Mouse (Mus musculus): ENCODE results near the gene Stoml1.
A peak's percentile ranks its signal among the peaks of the same experiment; 100 is the strongest.

The Stoml1 gene

DNA sequence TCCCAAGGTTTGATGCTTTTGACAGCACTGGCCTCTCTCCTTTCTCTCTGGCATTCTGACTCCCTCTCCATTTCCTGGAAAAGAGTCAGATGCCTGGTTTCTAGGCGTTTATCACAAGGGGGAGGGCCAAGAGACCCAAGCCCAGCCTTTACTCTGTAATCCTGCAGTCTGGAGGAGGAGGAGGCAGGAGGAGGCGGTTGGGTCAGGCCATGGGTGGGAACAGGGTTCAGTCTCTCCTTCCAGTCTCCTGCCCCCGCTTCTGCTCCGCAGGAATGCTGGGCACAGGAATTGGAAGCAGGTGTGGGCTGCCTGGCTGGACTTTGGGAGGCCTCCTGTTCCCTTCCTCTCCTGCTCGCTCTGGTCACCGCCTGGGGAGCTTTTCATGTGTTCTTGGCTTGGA, 52.7 kb downstream of the Stoml1 start:
- DNase-seq: peak in 1 of 2 experiments; percentile 63

GRCm38 (mm10) chr9:58308395-58308794, 55.4 kb downstream of the Stoml1 start:
- DNase-seq: peak in 1 of 2 experiments; percentile 25

DNA sequence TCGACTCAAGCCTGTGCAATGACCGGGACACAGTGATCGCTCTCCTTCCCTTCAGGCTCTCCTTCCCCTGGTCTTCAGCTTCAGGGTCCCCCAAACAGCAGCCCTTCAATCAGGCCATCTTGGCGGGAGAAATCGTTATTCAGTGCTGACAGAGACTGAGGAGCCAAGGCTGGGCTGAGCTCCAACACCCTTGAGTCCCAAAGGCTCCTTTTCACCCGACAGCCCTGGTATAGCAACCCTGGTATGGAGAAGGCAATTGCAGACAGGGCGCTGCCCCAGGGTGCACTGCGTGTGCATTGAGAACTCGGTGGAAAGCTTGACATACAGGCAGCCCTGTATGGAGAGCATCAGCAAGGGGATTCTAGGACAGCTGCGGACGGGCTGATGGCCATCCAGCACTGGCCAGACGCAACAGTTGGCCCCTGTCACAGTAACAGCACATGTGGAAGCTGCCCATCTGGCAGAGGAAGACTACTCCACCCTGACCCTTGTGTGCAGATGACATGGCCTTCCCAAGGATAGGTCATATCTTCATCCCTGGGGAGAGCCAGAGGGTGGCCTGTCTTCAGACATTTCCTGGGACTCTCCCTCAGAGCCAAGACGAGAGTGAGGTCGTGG, 57.2 kb downstream of the Stoml1 start:
- peak; percentile 50 to 69 for DNase-seq

DNA sequence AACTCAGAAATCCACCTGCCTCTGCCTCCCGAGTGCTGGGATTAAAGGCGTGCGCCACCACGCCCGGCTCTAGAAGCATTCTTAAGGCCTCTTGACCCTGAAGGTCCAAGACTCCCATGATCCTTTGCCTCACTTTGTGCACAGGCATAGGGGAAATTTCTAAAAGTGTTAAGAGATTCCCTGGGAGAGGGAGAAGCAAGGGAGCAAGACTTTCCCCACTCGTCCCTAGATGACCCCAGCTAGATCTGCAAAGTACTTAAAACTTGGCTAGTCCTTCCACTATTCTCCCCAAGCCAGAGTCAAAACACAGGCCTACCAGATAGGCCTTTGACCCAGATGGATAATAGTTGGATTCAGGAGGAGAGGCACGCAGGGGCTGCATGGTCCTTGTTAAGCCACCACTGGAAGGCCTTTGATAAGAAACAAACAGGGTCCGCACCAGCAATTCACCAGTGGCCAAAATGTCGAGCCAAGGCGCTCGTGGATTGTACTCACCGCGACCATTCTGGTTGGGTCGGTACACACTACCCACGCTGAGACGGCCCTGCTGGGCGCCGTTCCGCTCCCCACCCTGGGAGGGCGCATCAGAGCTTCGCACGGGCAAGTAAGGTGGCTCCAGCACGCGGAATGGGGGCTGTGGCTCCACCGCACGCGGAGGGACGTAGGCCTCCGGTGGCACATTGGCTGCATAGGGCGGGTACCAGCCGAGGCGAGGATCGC, 58.4 kb downstream of the Stoml1 start:
- peak in 1 of 2 experiments; percentile 53 for DNase-seq
